ENCODE assay signal across 21 mouse cellular contexts in the genomic region with DNA sequence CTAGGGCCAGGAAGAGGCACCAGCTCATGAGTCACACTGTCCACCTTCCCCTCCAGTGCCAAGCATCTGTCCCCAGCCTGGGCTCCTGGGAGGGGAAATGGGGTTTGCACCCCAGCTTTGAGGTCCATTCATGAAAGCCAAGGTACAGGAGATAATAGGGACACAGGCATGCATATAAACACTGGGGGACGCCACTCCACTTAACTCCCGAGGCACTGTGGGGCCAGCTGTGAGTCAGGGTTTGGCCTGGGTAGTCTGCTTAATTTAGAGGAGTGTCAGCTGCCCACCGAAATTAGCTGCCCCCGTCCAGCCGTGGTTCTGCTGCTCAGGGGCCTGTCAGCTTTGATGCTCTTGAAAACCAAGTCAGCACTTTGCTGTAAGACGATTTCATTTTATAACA.
"Had no signal": no experiment of that assay in that cellular context is flagged by ENCODE, and none has a peak within 500 bp of the region (broad histone marks: within the 10 kb centered on the region; RNA-seq: fewer than 3 reads in every experiment).

No protein-coding gene starts in this region.

- ATAC-seq: liver, postnatal 0 days; lung, postnatal 0 days; midbrain, embryonic 15.5 days had no signal

- H3K4me3 ChIP-seq: kidney, embryonic 15.5 days; limb, embryonic 12.5 days; limb, embryonic 15.5 days; midbrain, embryonic 12.5 days; midbrain, embryonic 15.5 days; neural tube, embryonic 15.5 days; stomach, embryonic 15.5 days had no signal

- H3K27me3 ChIP-seq: kidney, embryonic 15.5 days; limb, embryonic 15.5 days; midbrain, embryonic 15.5 days; neural tube, embryonic 15.5 days; stomach, embryonic 15.5 days had no signal

- H3K9ac ChIP-seq: kidney, embryonic 15.5 days; limb, embryonic 12.5 days; limb, embryonic 15.5 days; liver, embryonic 14.5 days; liver, postnatal 0 days; lung, embryonic 14.5 days; midbrain, embryonic 12.5 days; midbrain, embryonic 15.5 days; neural tube, embryonic 15.5 days; stomach, embryonic 15.5 days had no signal

- H3K9me3 ChIP-seq: kidney, embryonic 15.5 days; limb, embryonic 12.5 days; limb, embryonic 15.5 days; midbrain, embryonic 12.5 days; midbrain, embryonic 15.5 days; neural tube, embryonic 15.5 days; stomach, embryonic 15.5 days had no signal

- H3K36me3 ChIP-seq: kidney, embryonic 15.5 days; limb, embryonic 12.5 days; limb, embryonic 15.5 days; midbrain, embryonic 12.5 days; midbrain, embryonic 15.5 days; neural tube, embryonic 15.5 days; stomach, embryonic 15.5 days had no signal

- H3K27ac ChIP-seq: kidney, embryonic 15.5 days; limb, embryonic 12.5 days; limb, embryonic 15.5 days; liver, embryonic 14.5 days; macrophage; midbrain, embryonic 12.5 days; midbrain, embryonic 15.5 days; neural tube, embryonic 15.5 days; stomach, embryonic 15.5 days had no signal

- H3K4me1 ChIP-seq: midbrain, embryonic 15.5 days; stomach, embryonic 15.5 days had no signal

- H3K4me2 ChIP-seq: kidney, embryonic 15.5 days; limb, embryonic 12.5 days; limb, embryonic 15.5 days; liver, embryonic 11.5 days; lung, embryonic 14.5 days; midbrain, embryonic 12.5 days; midbrain, embryonic 15.5 days; neural tube, embryonic 15.5 days; stomach, embryonic 15.5 days had no signal

- DNase-seq: kidney, adult 8-10 months; kidney, postnatal 10 days; kidney, postnatal 4 days; left cerebral cortex, postnatal 4 days; liver, postnatal 0 days; lung, embryonic 14.5 days; retina, postnatal 1 day; right cerebral cortex, postnatal 25 days; spleen, adult 18-20 months; thymus, postnatal 25 days had no signal
